Mouse (Mus musculus) neural tube, embryonic 13.5 days (tissue): ENCODE results near the gene Gm11273. TPM values are rescaled to one million over a fixed set of nuclear protein-coding genes. Genes with fewer than 3 reads are reported as not detected.
"Not testable (repeated sequence)": the region's sequence is repeated elsewhere in the genome, so short reads cannot be mapped to it uniquely, and the experiment has no call there.

Source experiments
- ATAC-seq: fragments of 200-750 bp; cut with Nextera tagmentation; 2 replicates; pipeline ENCODE4 v1.8.0; 2017; ENCODE audit warnings: low read depth, mild to moderate bottlenecking, moderate TSS enrichment, moderate library complexity
- H3K27ac ChIP-seq: fragments of 300-500 bp; sonication (generic); replicated peaks from 2 replicates; pipeline ENCODE4 v1.5.1; 2015; ENCODE audit warnings: moderate library complexity, mild to moderate bottlenecking, inconsistent platforms
- H3K27me3 ChIP-seq: fragments of 300-500 bp; sonication (generic); 2 replicates; pipeline ENCODE4 v1.6.1; 2015; ENCODE audit warnings: mild to moderate bottlenecking, inconsistent platforms
- H3K36me3 ChIP-seq: fragments of 300-500 bp; sonication (generic); 2 replicates; pipeline ENCODE4 v1.6.1; 2015; ENCODE audit warnings: mild to moderate bottlenecking, inconsistent platforms
- H3K4me1 ChIP-seq: fragments of 300-500 bp; sonication (generic); replicated peaks from 2 replicates; pipeline ENCODE4 v1.6.1; 2015; ENCODE audit warnings: inconsistent platforms
- H3K4me2 ChIP-seq: fragments of 300-500 bp; sonication (generic); 2 replicates; pipeline ENCODE4 v1.6.1; 2015; ENCODE audit warnings: inconsistent platforms, mild to moderate bottlenecking, moderate library complexity
- H3K4me3 ChIP-seq: fragments of 300-500 bp; sonication (generic); 2 replicates; pipeline ENCODE4 v1.5.1; 2015; ENCODE audit warnings: mild to moderate bottlenecking, inconsistent platforms
- H3K9ac ChIP-seq: fragments of 300-500 bp; sonication (generic); 2 replicates; pipeline ENCODE4 v1.6.1; 2015; ENCODE audit warnings: moderate library complexity, mild to moderate bottlenecking, inconsistent platforms
- H3K9me3 ChIP-seq: fragments of 300-500 bp; sonication (generic); 2 replicates; pipeline ENCODE4 v1.6.1; 2016; ENCODE audit warnings: inconsistent platforms
- WGBS: fragments of 180-500 bp; shearing (Covaris S2); methylation state at CpG from one replicate; pipeline ENCODE4 v1.1.7; 2015; 5-methylcytosine and 5-hydroxymethylcytosine counted together
- polyA plus RNA-seq: library from polyadenylated mRNA; unstranded; fragments of >200 nt; fragmentation: Nextera tagmentation; extraction: Ambion mirVana; gene quantifications from 2 replicates; pipeline ENCODE4 v1.2.1, GENCODE M21; 2015

Gm11273 gene
- polyA plus RNA-seq, 1 experiment from 2014 or later = 9.0 TPM

DNA sequence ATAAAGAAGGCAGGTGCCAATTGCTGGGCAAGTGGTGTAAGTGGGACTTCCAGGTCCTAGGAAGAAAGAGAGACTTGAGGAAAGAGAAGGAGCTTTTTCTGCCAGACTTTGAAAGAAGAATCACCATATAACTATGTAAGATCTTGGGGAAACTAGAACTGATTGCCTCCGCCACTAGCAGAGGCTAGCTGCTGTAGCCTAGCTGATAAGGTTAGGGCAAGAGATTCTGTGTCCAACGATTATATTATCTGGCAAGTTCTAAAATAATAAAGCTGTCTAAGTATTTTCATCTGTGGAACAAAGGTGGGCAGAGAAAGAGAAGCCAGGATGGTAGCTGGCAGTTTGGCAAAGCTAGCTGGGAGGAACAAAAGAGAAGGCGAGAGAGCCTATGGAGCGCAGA is 28.8 kb downstream of the Gm11273 start:
- peaks cover 11% of the 10 kb centered on the region; the same call in 1 of the 2 replicates for H3K27me3 ChIP-seq
- no peaks in the 10 kb centered on the region for H3K36me3 ChIP-seq
- no peak for ATAC-seq
- no peak overlapping the region for H3K4me2 ChIP-seq
- no peak overlapping the region for H3K9ac ChIP-seq
- no peak overlapping the region for H3K4me3 ChIP-seq
- H3K9me3 ChIP-seq = no peaks in the 10 kb centered on the region
- no peak overlapping the region for H3K27ac ChIP-seq
- 30% methylated on average over 4 of the region's 4 CpGs for WGBS
- H3K4me1 ChIP-seq = no peaks in the 10 kb centered on the region; the same call in 1 of the 2 replicates

DNA sequence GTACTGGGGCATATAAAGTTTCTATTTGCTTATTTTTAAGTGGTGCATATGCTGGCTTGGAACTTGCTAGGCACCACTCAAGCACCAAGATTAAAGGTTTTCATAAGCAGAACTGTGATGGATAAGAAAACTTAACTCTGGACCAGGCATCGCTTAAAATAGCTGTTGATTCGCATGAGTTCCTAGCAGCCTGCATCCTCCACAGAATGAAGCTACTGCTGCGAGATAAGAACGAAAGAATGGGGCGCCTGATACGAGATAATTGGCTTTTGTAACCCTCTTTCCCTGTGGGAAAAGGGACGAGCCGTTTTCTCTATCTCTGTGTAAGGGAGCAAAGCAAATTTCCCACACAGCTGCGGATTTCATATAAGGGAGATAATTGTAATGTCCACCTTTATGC is 32.1 kb downstream of the Gm11273 start:
- H3K4me2 ChIP-seq = peak overlapping the region; percentile 85
- 34% methylated on average over 9 of the region's 9 CpGs for WGBS
- H3K9ac ChIP-seq = no peak overlapping the region
- ATAC-seq = no peak
- no peaks in the 10 kb centered on the region; the same call in 1 of the 2 replicates for H3K4me1 ChIP-seq
- H3K9me3 ChIP-seq = no peaks in the 10 kb centered on the region
- H3K36me3 ChIP-seq = no peaks in the 10 kb centered on the region
- peak overlapping the region; percentile 63; the same call in 1 of the 2 replicates for H3K4me3 ChIP-seq
- no peak overlapping the region for H3K27ac ChIP-seq
- H3K27me3 ChIP-seq = peaks cover 20% of the 10 kb centered on the region

DNA sequence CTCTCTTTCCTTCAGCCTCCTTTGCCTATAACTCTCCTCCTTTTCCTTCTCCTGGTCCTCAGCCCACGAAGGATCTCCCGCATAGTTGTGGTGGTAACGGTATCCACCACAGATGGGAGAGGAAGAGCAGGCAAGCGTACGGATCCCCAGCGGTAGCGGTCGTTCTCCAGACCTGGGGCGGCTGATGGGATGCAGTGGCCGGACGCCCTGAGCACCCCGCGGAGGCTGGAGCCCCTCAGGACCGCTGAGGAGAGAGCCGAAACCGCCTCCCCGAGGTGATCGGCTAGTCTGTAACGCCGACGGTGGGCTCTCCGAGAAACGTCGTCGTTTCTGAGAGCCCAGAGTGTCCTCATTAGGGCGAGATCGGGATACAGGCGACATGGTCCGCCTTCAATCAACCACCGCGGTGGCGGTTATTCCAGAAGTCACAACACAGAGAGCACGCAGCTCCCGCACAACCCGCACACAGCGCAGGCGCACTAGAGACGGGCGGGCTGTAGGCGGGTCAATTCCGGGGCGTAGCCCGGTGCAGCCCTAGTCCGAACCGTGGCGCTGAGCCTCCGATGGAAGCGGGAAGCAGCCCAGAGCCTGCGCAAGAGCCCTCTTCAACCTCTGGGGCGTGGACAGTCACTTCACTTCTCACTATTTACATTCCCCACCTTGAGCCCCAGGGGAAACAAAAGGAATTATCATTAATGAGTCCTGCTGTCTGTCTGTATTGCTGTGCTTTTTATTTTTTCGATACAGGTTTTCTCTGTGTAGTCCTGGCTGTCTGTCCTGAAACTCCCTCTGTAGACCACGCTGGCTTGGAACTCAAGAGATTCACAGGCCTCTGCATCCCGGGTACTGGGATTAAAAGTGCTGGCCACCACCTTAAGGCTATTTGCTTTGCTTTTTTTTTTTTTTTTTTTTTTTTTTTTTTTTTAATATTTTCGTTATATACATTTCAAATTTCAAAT is 32.9 kb downstream of the Gm11273 start, which contains the start of gene Nkapl:
TSS of gene Nkapl (minus strand) at position 449 of the 959 bp plus-strand sequence.
- H3K4me3 ChIP-seq = peak within 1 kb of the TSS; percentile 63
- 2% methylated on average over 54 of the region's 54 CpGs for WGBS
- H3K27ac ChIP-seq = peak within 1 kb of the TSS; percentile 83
- no peaks in the 10 kb centered on the region for H3K36me3 ChIP-seq
- H3K9ac ChIP-seq = peak within 1 kb of the TSS; percentile 76
- peaks cover 20% of the 10 kb centered on the region for H3K27me3 ChIP-seq
- H3K4me1 ChIP-seq = no peaks in the 10 kb centered on the region; the same call in 1 of the 2 replicates
- peak within 1 kb of the TSS; percentile 85 for H3K4me2 ChIP-seq
- peak; percentile 100 for ATAC-seq
- H3K9me3 ChIP-seq = no peaks in the 10 kb centered on the region

DNA sequence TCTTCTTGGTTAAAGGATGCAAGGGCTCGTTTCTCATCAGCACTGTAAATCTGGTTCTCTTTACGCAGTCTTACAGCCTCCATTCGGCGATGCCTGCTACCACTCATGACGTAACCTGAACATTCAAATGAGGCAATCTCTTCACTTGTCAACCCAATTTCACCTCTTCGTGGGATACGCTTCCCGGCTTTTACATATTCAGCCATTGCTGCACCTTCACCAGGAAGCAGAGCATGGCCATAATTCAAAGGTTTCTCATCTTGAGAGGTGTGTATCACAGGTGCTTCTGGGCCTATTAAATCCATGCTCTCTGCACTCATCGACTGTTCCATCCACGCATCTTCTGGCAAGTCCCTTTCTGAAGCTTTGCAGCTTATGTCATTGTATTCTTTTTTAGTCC is 33.9 kb downstream of the Gm11273 start:
- Histone ChIP-seq H3K4me2 (peak overlapping the region; percentile 85), H3K4me3 (0 out of 2 replicates have a peak overlapping the region, but pooled peaks have one; percentile 63), H3K9ac (no peak overlapping the region), H3K27ac (no peak overlapping the region), H3K4me1 (no peaks in the 10 kb centered on the region; the same call in 1 of the 2 replicates), H3K36me3 (no peaks in the 10 kb centered on the region), H3K9me3 (no peaks in the 10 kb centered on the region), H3K27me3 (peaks cover 20% of the 10 kb centered on the region)
- 83% methylated on average over 10 of the region's 10 CpGs for WGBS
- ATAC-seq = no peak

- 48% methylated on average over 9 of the region's 9 CpGs for WGBS
- H3K9me3 ChIP-seq, H3K27me3 ChIP-seq, H3K4me2 ChIP-seq, H3K36me3 ChIP-seq, H3K27ac ChIP-seq, ATAC-seq, H3K4me3 ChIP-seq, H3K9ac ChIP-seq, H3K4me1 ChIP-seq: not testable (repeated sequence)
Measured at GRCm38 (mm10) chr13:21462516-21462915, 38.7 kb downstream of the Gm11273 start.

DNA sequence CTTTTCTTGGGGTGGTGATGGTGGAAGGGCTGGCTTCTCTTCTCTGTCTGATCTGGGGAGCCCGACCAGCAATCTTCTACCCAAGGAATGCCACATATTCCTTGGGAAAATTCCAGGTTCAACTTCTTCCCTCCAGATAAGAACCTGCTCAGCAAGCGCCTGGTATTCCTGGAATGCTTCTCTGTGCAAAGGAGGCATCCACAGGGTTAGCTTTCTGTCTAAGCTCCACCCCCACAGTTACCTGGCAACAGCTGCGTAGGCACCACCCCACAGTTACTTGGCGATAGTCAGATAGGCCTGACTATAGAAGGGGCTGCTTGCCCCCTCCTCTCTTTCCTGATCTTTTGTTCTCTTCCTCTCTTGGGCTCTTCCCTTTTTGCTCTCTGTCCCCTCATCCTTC is 44.9 kb downstream of the Gm11273 start:
- Histone ChIP-seq H3K9me3 (no peaks in the 10 kb centered on the region), H3K4me3 (no peak overlapping the region), H3K4me1 (peaks cover 15% of the 10 kb centered on the region), H3K27ac (no peak overlapping the region), H3K9ac (no peak overlapping the region), H3K4me2 (no peak overlapping the region), H3K36me3 (0 out of 2 replicates have a peak, but pooled peaks cover 3% of the 10 kb centered on the region), H3K27me3 (peaks cover 26% of the 10 kb centered on the region)
- no peak for ATAC-seq
- WGBS = 17% methylated on average over 4 of the region's 4 CpGs

GRCm38 (mm10) chr13:21454133-21454532 is 47.1 kb downstream of the Gm11273 start:
- Histone ChIP-seq H3K4me3 (no peak overlapping the region), H3K36me3 (0 out of 2 replicates have a peak, but pooled peaks cover 7% of the 10 kb centered on the region)

DNA sequence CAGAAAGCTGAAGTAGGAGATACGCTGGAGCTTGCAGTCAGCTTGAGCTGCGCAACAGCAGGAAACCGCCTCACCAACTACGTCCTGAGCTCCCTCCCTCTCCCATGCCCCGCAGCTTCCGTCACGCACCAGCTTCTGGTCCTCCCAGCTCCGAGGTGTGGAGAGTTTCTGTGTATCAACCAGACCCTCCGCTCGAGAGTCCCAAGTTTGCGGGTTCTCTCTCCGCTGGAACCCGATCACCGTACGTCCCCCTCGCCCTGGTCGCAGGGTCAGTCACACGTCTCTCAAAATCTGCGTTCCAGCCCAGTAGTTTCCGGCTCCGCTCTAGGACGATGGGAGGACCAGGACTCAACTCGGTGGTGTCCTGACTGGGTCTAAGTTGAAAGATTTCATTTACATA is 47.8 kb downstream of the Gm11273 start, which contains the start of gene Zscan26:
TSS of gene Zscan26 (minus strand) at position 282 of the 400 bp plus-strand sequence.
- H3K4me3 ChIP-seq = peak within 1 kb of the TSS; percentile 81
- H3K27me3 ChIP-seq = peaks cover 26% of the 10 kb centered on the region
- H3K4me1 ChIP-seq = peaks cover 15% of the 10 kb centered on the region
- peak within 1 kb of the TSS; percentile 76 for H3K9ac ChIP-seq
- peak within 1 kb of the TSS; percentile 84 for H3K4me2 ChIP-seq
- WGBS = under 1% methylated on average over 23 of the region's 23 CpGs
- H3K9me3 ChIP-seq = no peaks in the 10 kb centered on the region
- 0 out of 2 replicates have a peak, but pooled peaks cover 11% of the 10 kb centered on the region for H3K36me3 ChIP-seq
- ATAC-seq = peak; percentile 92
- peak within 1 kb of the TSS; percentile 68 for H3K27ac ChIP-seq

More at GRCm38 (mm10) chr13:21454133-21454532, 47.1 kb downstream of the Gm11273 start:
- H3K4me1 ChIP-seq = peaks cover 15% of the 10 kb centered on the region
- 97% methylated on average over 3 of the region's 3 CpGs for whole genome bisulfite sequencing
- no peaks in the 10 kb centered on the region for H3K9me3 ChIP-seq
- H3K9ac ChIP-seq = no peak overlapping the region
- no peak for ATAC-seq
- peak overlapping the region; percentile 84; the same call in 1 of the 2 replicates for H3K4me2 ChIP-seq
- H3K27ac ChIP-seq = no peak overlapping the region
- peaks cover 26% of the 10 kb centered on the region for H3K27me3 ChIP-seq

DNA sequence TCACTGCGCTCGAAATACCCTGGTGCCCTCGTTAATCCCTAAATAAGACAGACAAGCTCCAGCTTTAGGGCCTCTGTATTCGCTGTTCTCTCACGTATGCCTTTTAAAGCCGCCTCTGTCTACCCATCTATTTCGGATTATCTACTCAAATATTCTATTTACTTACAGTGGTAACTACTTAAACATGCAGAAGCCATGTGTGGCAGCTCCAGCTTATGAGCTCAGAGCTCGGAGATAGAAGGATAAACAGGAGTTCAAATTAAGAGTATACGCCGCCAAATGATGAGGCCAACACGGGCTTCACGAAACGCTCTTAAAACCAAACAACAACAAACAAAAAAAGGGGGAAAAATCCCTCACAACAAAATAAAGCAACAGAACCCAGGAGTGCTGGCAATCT is 48.2 kb downstream of the Gm11273 start:
- Histone ChIP-seq H3K36me3 (peaks cover 14% of the 10 kb centered on the region), H3K4me3 (peak overlapping the region; percentile 81), H3K4me1 (peaks cover 15% of the 10 kb centered on the region), H3K9ac (peak overlapping the region; percentile 76), H3K27me3 (peaks cover 26% of the 10 kb centered on the region), H3K9me3 (no peaks in the 10 kb centered on the region), H3K27ac (peak overlapping the region; percentile 68), H3K4me2 (peak overlapping the region; percentile 84)
- ATAC-seq = peak; percentile 51; the same call in 1 of the 2 replicates
- WGBS = 5% methylated on average over 13 of the region's 13 CpGs

Other genes with a start within 250 kb of the Gm11273 start
- not detected in 2 replicates for gene Gpx5, start 208.7 kb downstream of the Gm11273 start, polyA plus RNA-seq
- gene Gpx6, start 189.3 kb downstream of the Gm11273 start, polyA plus RNA-seq = not detected in 2 replicates
- not detected in 2 replicates for gene Olfr1367, start 154.5 kb downstream of the Gm11273 start, polyA plus RNA-seq
- 13.8 and 14.4 TPM in 2 replicates for gene Zscan12, start 138.6 kb downstream of the Gm11273 start, polyA plus RNA-seq
- gene Zkscan3, start 98.7 kb downstream of the Gm11273 start, polyA plus RNA-seq = 72.1 and 84.0 TPM in 2 replicates
- 3.4 and 3.9 TPM in 2 replicates for gene Pgbd1, start 60.4 kb downstream of the Gm11273 start, polyA plus RNA-seq
- gene Zscan26, start 47.7 kb downstream of the Gm11273 start, polyA plus RNA-seq = 23.5 and 27.9 TPM in 2 replicates
- 3.2 and 3.9 TPM in 2 replicates for gene Nkapl, start 32.9 kb downstream of the Gm11273 start, polyA plus RNA-seq
- gene Zkscan4, start 22.5 kb downstream of the Gm11273 start, polyA plus RNA-seq = 8.9 and 9.0 TPM in 2 replicates
- not detected in 2 replicates for gene Gm10065, start 22.0 kb downstream of the Gm11273 start, polyA plus RNA-seq
- 0.71 and 0.96 TPM in 2 replicates for gene AK157302, start 6.2 kb downstream of the Gm11273 start, polyA plus RNA-seq
- gene Zkscan8, start 29.7 kb upstream of the Gm11273 start, polyA plus RNA-seq = 5.2 and 5.6 TPM in 2 replicates
- 0.13 and 0.32 TPM in 2 replicates for gene Olfr1366, start 41.4 kb upstream of the Gm11273 start, polyA plus RNA-seq
- gene Olfr1535, start 58.5 kb upstream of the Gm11273 start, polyA plus RNA-seq = not detected in 2 replicates
- gene Olfr1364, start 80.3 kb upstream of the Gm11273 start, polyA plus RNA-seq = not detected in 2 replicates
- not detected in 2 replicates for gene Olfr1362, start 112.6 kb upstream of the Gm11273 start, polyA plus RNA-seq
- gene Olfr11, start 141.1 kb upstream of the Gm11273 start, polyA plus RNA-seq = 0.07 TPM in 1 of 2 replicates, not detected in the other
- not detected in 2 replicates for gene Olfr1361, start 162.0 kb upstream of the Gm11273 start, polyA plus RNA-seq
- not detected in 2 replicates for gene Olfr1360, start 176.0 kb upstream of the Gm11273 start, polyA plus RNA-seq
- not detected in 2 replicates for gene Olfr1359, start 196.7 kb upstream of the Gm11273 start, polyA plus RNA-seq
- 1.4 and 1.5 TPM in 2 replicates for gene Hist1h2bl, start 214.7 kb upstream of the Gm11273 start, polyA plus RNA-seq
- gene Hist1h2ai, start 215.0 kb upstream of the Gm11273 start, polyA plus RNA-seq = 5.9 TPM in 1 of 2 replicates, not detected in the other
- 2.7 and 3.3 TPM in 2 replicates for gene Hist1h3h, start 216.2 kb upstream of the Gm11273 start, polyA plus RNA-seq
- gene Hist1h2bm, start 220.6 kb upstream of the Gm11273 start, polyA plus RNA-seq = 1.2 and 1.4 TPM in 2 replicates
- gene Hist1h4j, start 233.6 kb upstream of the Gm11273 start, polyA plus RNA-seq = 1.0 and 1.7 TPM in 2 replicates
- gene Hist1h4k, start 249.1 kb upstream of the Gm11273 start, polyA plus RNA-seq = 0.84 and 3.9 TPM in 2 replicates